Mouse (Mus musculus) left cerebral cortex, adult 8-10 months (tissue): ENCODE measurements at regions not wholly inside any gene's neighbourhood (a gene's known extent, or its start where the extent isn't known, plus 50 kb on each side); places are given as distances from the start of the nearest gene placed in this dataset.

Experiments used
- DNase-seq, 2 experiments: peaks; one replicate each; pipeline ENCODE4 v3.0.0; 2022; ENCODE audit warnings: low spot score in 2 of 2

DNA sequence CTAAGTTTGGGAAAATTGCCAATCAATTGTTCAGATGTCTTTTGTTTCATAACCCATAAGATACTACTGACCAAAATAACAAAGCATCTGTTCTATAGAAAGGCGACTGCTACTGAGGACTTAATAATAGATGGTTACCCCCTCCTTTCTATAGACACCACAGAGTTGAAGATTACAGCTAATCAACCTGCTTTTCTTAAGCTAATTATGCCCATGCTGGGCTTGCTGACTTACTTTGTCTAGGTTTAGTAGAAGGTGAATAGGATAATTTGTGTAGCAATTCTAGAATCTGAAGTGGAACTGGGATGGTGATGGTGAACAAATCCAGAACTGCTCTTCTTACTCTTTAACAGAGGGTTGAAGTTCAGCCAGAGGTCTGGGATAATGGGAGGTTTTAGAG lies 53.8 kb upstream of the Tbx18 start:
- DNase-seq, result no peak

DNA sequence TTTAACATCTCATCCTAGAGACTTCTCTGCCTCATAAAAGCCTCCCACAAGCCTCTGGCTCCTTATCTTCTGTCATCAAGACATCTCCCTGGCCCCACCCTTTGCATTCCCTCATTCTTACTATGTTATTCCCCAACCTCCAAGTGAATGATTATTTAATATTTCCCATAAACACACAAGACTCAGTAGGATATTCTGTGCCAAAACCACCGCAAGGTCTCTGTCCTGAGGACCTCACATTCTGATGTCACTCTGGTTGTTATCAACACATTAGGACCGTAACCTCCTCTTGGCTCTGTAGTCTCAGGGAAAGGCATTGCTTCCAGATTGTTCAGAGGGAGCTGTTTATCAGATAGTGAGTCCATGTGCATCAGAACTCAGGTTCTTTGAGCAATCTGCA lies 80.7 kb upstream of the Tbx18 start:
- no peak for DNase-seq

DNA sequence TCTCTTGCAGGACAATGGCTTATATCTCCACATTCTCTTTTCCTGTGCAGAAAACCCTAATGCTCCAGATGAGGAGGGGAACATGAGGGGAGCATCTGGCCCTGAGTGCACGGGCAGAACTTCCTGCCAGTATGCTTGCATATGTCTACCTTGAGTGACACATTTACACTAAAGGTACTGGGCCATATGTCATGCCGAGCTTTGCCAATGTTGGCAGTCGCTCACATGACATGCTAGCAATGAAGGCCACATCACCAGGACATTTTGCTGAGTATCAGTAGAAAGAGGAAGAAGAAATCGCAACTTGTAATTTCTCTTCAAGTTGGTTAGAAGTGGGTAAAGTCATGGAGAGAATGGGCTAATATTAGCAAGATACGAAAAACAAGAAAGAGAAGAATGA lies 91.2 kb upstream of the Tbx18 start:
- no peak for DNase-seq

DNA sequence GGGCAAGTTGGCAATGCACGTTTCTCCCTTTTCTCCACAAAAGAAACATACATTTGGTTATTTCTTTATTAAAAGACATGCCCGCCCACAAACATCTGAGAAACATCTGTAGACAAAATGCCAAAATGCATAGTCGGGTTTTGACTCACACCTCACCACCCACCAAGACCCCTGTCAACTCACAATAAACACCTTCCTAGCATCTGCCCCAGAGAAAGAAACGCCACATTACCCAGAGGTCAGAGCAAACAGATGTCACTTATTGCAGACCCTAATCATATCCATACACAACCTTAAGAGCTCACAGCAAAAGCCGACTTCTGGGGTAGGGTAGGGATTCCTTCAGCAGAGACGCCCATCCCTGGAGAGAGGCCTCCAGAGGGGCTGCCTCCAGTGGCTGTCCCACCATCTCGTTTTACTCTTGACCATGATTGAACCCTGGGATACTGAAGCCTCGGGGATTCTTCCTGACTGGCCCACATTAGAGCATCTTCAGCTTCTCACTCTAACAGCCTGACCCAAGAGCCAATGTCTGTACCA lies 93.7 kb upstream of the Tbx18 start:
- no peak for DNase-seq

DNA sequence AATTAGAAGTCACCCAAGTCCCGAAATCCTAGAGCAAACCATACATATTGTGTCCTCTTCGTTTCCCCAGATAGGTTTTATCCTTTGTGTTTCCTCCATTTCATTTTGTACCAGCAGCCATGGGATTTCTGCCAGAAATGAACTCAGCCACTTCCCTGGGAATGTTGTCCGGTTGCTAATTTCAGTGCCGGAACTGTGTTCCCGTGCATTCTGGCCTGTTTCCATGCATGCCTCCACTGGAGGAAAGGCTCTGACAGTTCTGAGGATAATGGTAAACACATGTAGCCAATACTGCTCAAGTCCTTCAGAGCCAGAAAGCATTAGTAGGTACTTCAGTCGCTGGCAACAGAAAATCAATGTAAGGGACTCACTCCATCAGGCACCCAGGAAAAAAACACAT lies 112.8 kb upstream of the Tbx18 start:
- no peak for DNase-seq

DNA sequence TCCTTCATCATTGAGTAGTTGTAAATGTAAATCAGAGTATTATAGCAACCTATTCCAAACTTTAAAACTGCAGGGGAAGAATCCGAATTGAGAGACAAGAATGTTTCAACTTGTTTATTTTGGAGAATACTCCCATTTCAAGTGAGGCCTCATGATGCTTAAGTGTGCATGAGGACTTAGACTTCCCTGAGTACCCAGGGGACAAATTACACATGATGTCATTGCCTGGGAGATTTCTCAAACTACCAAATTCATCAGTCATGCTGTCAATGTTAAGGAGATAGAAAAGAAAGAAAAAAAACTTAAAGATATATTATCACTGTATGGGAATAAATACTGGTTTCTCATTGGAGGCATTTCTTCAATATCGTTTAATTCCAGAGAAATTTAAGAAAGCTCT lies 113.4 kb upstream of the Tbx18 start:
- DNase-seq, result no peak

DNA sequence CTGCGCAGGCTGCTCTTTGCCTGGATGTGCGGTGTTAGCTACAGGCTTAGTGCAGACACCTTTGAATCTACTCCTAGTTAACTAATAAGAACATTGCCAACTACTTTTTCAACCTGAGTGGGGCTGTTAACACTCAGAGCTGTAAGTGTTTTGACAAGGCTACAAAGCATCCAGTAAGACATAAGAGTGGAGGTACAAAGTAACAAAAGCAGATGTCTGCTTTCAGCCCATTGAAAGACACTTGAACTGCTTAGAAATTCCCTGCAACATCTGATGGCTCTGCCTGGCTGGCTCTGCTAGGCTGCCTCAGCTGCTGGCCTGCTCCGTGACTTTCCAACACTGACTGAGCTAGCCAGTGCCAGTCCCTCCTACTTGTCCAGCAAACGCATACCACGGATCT lies 117.8 kb upstream of the Tbx18 start:
- no peak for DNase-seq

DNA sequence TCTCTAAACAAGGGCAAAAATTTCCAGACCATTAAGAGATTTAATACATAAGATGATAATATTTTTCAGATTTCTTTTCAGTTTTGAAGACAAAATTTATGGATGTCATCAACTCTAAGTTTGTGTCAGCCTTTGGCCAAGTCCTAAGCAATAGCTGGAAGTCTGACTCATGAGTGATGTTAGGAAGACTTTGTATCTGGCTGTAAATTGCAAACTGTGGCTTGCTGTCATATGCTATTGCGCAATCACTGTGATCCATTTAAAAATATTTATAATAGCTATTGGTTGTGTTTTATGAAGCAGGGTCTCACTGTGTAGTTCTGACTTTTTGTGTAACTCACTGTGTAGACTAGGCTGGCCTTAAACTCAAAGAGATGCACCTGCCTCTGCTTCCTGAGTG lies 119.1 kb upstream of the Tbx18 start:
- DNase-seq, result no peak

DNA sequence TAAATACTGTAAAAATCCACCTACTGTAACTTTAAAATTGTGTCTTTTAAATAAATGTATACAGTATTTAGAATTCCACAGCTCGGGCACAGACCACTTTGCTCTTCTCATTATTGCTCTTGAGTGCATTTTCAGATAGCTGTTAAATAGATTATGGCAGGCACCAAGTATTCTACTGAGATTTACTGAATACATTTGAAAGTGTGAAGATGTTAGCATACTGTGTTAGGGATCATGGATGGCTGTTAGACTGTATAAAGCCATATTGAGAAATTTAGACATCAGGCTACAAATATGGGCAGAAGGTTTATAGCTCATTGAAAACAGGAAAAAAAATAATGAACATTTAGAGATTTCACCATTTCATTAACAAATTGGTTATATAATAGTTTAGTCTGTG lies 130.5 kb upstream of the Tbx18 start:
- no peak for DNase-seq

DNA sequence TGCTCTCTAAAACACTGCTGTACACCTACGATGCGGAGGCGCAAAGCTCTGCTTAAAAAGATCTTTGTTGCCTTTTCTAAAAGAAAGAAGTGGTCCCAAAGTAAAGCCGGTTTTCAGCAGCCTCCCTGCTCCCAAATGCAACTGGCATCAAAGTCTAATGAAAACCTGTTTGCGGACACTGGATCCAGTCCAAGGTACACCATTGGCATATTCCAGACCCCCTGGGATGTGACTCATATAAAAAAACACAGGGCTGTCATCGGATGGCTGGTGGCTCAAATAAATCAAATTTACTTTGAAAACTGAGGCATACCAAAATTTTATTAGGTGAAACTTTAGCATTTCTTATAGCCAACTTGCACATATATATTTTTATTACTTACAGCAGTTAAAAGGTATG lies 134.2 kb upstream of the Tbx18 start:
- DNase-seq, result no peak

DNA sequence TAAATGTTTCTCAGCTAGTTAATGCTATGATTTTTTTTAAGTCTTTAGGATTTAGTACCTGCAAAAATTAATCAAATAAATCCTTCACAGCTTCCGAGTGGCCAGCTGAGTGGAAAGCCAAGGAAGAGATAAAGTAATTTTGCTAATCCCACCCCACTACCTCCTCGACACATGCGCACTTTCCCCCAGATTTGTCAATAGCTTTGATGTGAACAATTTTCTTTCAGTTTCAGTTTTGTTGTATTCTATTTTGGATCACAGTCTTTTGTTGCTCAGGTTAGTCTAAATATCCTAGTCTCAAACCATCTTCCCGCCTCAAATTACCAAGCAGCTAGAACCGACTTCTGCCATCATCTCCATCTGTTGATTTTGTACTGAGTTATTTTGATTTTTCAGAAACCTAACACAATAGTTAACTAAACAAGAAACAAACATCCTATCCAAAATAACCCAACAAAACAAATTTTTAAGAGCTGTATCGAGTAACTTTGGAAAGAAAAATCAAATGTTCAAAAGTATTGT lies 141.4 kb upstream of the Tbx18 start:
- no peak for DNase-seq

DNA sequence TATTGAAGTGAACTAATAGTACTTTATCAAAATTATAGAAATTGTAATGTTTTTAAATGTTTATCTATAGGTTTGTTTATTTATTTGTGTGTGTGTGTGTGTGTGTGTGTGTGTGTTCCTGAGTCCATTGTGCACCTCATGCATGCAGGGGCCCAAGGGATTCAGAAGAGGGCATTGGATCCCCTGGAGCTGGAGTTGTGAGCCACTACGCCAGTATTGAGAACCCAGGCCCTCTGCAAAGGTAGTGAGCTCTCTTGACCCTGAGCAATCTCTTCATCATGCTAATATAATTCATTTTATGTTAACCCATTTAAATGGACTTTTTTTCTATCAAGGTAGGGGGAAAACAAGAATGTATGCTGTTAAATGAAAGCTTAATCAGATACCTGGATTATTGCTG lies 151.5 kb upstream of the Tbx18 start:
- DNase-seq, result no peak

DNA sequence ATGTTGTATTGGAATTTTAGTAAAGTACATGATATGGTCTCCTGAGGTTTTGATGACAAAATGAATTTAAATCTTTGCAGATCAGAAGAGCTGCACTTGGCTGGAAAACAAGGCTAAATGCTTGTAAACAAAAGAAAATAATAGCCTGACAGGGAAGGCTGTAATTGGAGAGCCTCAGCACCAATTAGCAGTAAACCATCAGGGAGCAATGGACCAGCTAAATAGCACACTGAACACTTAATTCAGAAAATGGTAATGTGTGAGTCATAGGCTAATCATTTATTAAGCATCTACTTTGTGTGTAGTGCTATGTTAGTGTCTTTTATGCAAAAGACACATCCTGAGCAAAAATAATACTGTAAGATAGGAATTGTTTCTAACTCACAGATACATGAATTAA lies 152.0 kb upstream of the Tbx18 start:
- DNase-seq, result no peak

DNA sequence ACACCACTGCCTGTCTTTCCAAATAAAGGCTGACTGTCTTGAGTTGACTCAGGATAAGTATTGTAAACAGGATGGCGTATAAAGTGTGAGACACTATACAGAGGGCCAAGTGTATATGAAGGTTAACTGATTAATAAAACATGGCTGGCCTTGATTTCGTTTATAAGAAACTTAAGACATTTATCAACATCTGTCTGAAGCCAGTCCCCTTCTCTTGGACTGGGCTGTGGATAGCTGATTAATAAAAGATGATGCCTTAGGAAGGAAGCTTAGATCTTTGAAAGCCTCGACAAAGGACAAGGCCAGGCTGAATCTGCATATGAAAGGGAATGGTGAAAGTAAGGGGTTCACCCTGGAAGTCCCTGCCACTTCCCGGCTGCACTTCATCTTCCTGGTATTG lies 163.0 kb upstream of the Tbx18 start:
- DNase-seq, result no peak

DNA sequence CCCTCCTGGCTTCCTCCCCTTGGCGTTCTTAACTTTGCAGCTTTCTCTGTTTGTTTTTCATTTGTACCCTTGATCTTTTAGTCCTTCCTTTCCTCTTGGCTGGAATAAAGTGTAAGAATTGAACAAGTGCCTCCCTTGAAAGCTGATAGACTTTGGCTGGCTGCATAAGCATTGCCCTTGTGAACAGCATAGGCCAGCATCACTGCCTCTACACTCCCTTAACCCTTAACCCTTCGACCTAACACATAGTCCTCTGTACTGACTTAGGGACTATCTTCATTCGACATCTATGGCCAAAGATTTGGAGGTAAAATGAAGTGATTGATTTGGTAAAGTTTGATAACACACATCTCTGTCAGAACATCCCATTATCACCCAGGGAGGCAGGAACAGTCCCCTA lies 163.5 kb upstream of the Tbx18 start:
- no peak for DNase-seq

DNA sequence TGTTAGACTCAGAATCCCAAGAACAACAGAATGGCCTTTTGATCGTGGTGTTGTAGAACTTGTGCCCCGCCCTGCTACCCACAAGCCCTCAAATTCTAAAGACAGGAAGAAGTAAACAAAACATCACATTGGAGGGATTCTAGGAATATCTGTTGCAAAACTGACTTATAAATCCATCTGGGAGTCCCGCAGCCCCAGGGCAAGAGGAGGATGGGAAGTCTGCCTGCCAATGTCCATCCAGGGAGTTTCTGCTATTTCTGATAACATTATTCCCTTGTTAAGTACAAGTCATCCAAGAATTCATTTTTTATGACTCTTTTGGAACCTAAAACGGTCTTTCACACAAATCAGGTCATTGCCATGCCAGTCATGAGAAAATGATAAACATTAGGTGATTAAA lies 164.5 kb upstream of the Tbx18 start:
- no peak for DNase-seq

DNA sequence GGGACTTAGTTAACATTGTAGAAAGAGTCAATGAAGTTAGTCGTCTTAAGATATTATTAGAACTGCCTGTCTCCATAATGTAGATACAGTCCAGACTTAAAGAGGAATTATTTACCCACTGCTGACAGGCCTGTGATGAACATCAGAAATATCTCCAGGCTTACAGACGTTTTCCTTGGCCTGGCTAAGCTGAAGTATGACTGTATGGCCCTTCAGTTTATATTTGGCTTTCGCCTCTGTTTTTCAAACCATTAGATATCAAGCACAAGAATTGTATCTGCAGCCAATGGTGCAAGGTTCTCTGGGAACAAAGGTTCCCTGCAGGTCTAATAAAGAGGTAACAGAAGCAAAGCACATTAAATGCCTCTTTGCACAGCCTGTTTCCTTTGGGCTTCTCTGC lies 166.3 kb upstream of the Tbx18 start:
- no peak for DNase-seq

DNA sequence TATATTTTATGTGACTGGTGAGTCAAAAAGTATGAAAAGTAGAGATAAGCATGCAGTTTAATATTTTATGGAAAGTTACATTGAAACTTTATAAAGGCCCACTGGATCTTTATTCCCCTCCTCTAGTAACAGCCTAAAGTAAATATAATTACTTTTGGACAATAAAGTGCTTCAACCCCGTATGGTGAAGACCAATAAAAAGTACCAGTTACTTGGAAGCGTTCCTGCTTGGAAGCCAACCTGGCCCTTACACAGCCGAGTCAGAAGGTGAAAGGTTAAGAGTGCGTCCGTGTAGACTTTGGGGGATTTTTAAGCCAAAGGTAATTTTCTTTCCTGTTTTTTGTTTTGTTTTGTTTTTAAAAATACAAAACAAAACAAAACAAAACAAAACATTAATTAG lies 168.3 kb upstream of the Tbx18 start:
- no peak for DNase-seq

DNA sequence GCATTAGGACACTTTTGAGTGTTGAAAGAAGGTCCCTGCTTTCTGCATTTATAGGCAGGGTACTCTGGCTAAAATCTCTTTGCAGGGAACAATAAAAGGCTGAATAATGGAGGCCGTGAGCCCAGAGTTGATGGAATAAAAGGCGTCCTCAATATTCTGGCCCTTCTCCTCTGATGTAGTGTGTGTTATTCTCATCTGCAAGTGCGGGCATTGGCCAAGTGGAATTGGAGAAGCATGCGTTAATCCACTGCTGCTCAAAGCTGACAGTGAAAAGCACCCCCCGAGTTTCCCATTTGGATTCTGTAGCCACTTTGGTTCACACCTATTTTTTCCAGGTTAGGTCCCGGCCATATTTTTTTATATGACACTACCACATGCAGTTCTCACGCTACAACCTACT lies 168.7 kb upstream of the Tbx18 start:
- DNase-seq, result no peak

DNA sequence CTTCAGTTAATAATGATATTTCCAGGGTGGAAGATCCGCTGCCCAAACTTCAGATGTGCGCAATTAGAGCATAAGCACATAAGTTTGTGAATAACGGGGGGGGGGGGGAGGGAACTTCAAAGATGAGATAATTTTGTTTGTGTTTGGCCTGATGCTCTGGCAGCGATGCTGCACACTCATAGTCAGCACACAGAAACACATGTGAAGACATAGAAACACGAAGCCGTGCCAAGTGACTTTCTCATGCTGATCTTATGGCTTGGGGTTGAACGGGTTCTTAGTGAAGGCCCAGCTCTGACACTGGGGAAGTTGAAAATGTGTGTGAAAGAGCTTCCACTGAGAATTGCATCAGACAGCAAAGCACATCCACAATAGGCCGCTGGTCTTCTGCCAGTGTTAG lies 190.2 kb upstream of the Tbx18 start:
- DNase-seq, result no peak

DNA sequence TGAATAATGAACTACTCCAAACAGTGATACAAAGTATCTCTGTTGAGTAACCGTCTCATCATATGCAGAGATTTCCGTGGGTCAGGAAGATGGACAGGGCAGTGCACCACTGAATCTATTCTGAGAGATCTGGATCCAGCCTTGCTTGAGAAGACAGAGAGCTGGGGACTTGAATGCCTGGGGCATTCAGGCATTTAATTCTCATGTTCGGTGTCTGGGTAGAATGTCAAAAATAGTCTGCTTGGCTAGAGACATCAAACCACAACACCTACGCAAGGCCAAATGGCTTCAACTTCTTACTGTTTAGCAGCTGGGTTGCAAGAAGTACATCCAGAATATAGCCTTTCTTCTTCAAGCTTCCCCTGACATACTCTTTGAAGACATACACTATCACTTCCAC lies 194.1 kb upstream of the Tbx18 start:
- DNase-seq, result no peak

DNA sequence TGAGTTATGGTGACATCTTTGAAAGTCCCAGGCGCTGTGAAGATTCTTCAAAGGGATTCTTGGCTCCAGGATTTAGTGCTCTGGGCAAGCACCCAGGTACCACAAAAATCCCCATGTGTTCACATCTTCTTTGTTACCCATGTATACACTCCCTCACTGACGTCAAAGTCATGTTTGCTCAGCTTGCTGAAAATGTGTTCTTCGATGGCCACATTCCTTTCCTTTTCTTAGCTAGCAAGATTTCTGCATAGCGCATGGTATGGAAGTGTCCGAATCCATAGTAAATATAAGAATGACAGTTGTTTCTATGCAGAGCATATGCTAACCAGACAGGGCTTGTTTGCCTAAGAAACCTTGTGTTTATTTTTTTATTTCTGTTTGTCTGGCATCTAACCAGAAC lies 202.2 kb upstream of the Tbx18 start:
- DNase-seq, result no peak

DNA sequence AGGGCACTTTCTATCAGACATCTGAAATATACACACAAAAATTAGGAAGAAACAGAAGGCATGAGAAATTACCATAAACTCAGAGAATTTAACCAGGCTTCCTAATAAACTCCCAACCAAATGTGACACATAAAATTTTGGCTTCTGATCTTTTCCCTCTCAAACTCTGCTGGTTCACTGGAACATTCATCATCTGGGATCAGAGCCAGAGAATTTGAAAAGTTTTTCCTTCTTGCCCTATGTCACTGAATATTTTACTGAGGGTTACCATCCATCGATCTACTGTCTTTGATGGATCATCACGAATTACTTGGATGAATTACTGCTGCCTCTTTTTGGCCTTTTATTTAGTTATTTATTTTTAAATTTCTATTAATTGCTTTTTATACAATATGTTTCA lies 221.4 kb upstream of the Tbx18 start:
- no peak for DNase-seq

DNA sequence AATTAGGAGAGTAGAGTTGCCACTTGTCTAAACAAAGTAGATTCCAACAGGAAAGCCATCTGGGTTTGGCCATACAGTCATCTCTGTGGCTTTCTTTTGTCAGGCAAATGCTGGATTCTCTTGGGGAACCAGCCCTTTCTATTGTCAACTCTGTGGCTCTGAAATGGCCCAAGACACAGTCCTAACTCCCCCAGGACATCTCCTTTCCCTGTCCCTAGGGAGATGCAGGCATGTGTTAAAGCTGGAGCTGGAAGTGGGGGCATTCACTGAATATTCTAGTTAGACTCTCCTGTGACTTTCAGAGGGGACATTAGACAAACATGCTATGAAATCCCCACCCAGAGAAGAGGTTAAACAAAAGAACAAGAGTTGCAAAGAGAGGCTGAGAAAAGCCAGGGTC lies 223.9 kb upstream of the Tbx18 start:
- no peak for DNase-seq
